Mouse (Mus musculus): Measurements from ENCODE around the gene 1700029J07Rik. TPM values are rescaled to one million over a fixed set of nuclear protein-coding genes. Genes with fewer than 3 reads are reported as not detected.

The 1700029J07Rik gene
- polyA plus RNA-seq (2015; fragmentation: Nextera tagmentation; extraction: Ambion mirVana): 3.3 and 3.4 TPM in 2 replicates

DNA sequence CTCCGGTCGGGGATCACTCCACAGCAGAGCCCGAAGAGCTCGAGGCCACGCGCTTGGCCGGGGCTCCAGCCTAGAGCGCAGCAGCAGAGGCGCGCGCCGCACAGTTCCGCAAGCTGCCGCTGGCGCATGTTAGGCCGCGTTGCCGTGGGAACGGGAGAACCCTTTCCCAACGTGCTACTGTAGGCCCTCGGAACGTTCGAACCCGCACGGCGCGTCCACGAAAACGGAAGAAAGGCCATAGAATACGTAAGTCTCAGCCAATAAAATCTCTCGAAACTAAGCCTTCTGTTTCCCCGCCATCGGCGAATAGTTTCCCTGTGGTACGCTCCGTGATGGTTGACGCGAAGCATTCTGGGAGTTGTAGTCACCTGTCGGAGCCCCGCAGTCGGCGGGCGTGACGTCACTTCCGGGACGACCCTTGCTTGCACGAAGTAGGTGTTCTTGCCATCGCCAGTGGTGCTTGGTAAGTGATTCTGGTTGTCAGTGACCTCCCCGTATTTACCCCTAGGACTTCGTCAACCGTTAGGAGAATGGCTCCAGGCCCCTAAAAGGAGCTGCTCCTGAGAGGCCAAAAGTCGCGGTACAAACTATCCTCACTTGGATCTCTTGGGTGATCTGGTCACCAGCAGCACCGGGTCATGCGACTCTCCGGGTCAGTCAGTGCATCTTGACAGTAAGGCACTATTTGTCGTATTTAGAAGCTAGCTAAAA is at the start of gene 1700029J07Rik, which contains the start of gene Ufsp2:
Gene 1700029J07Rik, minus strand, starts transcription at position 127 of the 711 bp plus-strand sequence.
Gene Ufsp2, plus strand, starts transcription at position 403 of the 711 bp plus-strand sequence.
- 0 out of 2 replicates have a peak, but pooled peaks cover 3% of the 10 kb centered on the region for H3K4me1 ChIP-seq (replicated peaks; ENCODE audit: insufficient read depth, low read length)
- H3K4me2 ChIP-seq (ENCODE audit: low read length): peak within 1 kb of the TSS; percentile 83
- peak within 1 kb of the TSS; percentile 79 for H3K27ac ChIP-seq
- peak within 1 kb of the TSS; percentile 66 for H3K4me3 ChIP-seq (replicated peaks; ENCODE audit: low read depth, low read length)
- TF ChIP-seq CTCF (IDR thresholded peaks at IDR 0.05; ENCODE audit: low read depth): peak; percentile 34; the same call in 1 of the 2 replicates
- H3K9ac ChIP-seq (ENCODE audit: low read depth, low read length): peak within 1 kb of the TSS; percentile 47
- no peaks in the 10 kb centered on the region for H3K9me3 ChIP-seq (replicated peaks; ENCODE audit: low read length)
- no peaks in the 10 kb centered on the region for H3K27me3 ChIP-seq (ENCODE audit: insufficient read depth, low read length)
- DNase-seq (ENCODE audit: low spot score) (peak; percentile 99), ATAC-seq (replicated peaks; ENCODE audit: low FRiP score, low read depth) (peak; percentile 99)
- 0 out of 2 replicates have a peak, but pooled peaks cover 4% of the 10 kb centered on the region for H3K36me3 ChIP-seq (ENCODE audit: insufficient read depth, low read length)
- under 1% methylated on average over 57 of the region's 57 CpGs for WGBS

- no peak overlapping the region for H3K9ac ChIP-seq (ENCODE audit: low read depth, low read length)
- no peak overlapping the region for H3K4me3 ChIP-seq (replicated peaks; ENCODE audit: low read depth, low read length)
- no peaks in the 10 kb centered on the region for H3K9me3 ChIP-seq (replicated peaks; ENCODE audit: low read length)
- H3K27ac ChIP-seq: no peak overlapping the region
- no peaks in the 10 kb centered on the region for H3K36me3 ChIP-seq (ENCODE audit: insufficient read depth, low read length)
- 46% methylated on average over 4 of the region's 4 CpGs for WGBS
- H3K27me3 ChIP-seq (ENCODE audit: insufficient read depth, low read length): no peaks in the 10 kb centered on the region
- H3K4me1 ChIP-seq (replicated peaks; ENCODE audit: insufficient read depth, low read length): no peaks in the 10 kb centered on the region
- ATAC-seq (replicated peaks; ENCODE audit: low FRiP score, low read depth) (no peak), DNase-seq (ENCODE audit: low spot score) (peak; percentile 44)
- TF ChIP-seq CTCF (IDR thresholded peaks at IDR 0.05; ENCODE audit: low read depth): no peak
- H3K4me2 ChIP-seq (ENCODE audit: low read length): no peak overlapping the region
Observed at GRCm38 (mm10) chr8:46024392-46024791, 49.3 kb upstream of the 1700029J07Rik start.

DNA sequence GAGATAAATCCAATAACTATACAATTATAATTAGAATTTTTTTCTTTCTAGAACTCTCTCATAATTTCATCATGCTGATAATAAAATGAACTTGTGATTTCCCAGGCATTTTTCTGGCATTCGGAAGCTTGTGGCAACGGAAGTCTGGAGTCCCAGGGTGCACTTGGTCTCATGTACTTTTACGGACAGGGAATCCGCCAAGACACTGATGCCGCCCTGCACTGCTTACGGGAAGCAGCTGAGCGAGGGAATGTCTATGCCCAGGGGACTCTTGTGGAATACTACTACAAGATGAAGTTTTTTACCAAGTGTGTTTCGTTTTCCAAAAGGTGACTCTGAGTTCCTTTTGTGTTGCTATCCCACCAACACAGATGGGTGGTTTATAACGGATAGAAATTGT is 47.7 kb upstream of the 1700029J07Rik start:
- Histone ChIP-seq H3K27ac (no peak overlapping the region), H3K4me2 (ENCODE audit: low read length) (no peak overlapping the region), H3K4me1 (replicated peaks; ENCODE audit: insufficient read depth, low read length) (no peaks in the 10 kb centered on the region), H3K9ac (ENCODE audit: low read depth, low read length) (no peak overlapping the region), H3K4me3 (replicated peaks; ENCODE audit: low read depth, low read length) (no peak overlapping the region), H3K9me3 (replicated peaks; ENCODE audit: low read length) (no peaks in the 10 kb centered on the region), H3K36me3 (ENCODE audit: insufficient read depth, low read length) (no peaks in the 10 kb centered on the region), H3K27me3 (ENCODE audit: insufficient read depth, low read length) (no peaks in the 10 kb centered on the region)
- ATAC-seq (replicated peaks; ENCODE audit: low FRiP score, low read depth) (no peak), DNase-seq (ENCODE audit: low spot score) (no peak)
- TF ChIP-seq CTCF (IDR thresholded peaks at IDR 0.05; ENCODE audit: low read depth): no peak
- WGBS: 93% methylated on average over 9 of the region's 9 CpGs

GRCm38 (mm10) chr8:46022203-46022602 is 47.2 kb upstream of the 1700029J07Rik start:
- no peak overlapping the region for H3K9ac ChIP-seq (ENCODE audit: low read depth, low read length)
- H3K9me3 ChIP-seq (replicated peaks; ENCODE audit: low read length): no peaks in the 10 kb centered on the region
- H3K27me3 ChIP-seq (ENCODE audit: insufficient read depth, low read length): no peaks in the 10 kb centered on the region
- no peak overlapping the region for H3K4me3 ChIP-seq (replicated peaks; ENCODE audit: low read depth, low read length)
- WGBS: 86% methylated on average over 9 of the region's 9 CpGs
- H3K4me2 ChIP-seq (ENCODE audit: low read length): no peak overlapping the region
- no peak for TF ChIP-seq CTCF (IDR thresholded peaks at IDR 0.05; ENCODE audit: low read depth)
- no peak overlapping the region for H3K27ac ChIP-seq
- DNase-seq (ENCODE audit: low spot score): no peak
- ATAC-seq (replicated peaks; ENCODE audit: low FRiP score, low read depth): no peak
- no peaks in the 10 kb centered on the region for H3K36me3 ChIP-seq (ENCODE audit: insufficient read depth, low read length)
- no peaks in the 10 kb centered on the region for H3K4me1 ChIP-seq (replicated peaks; ENCODE audit: insufficient read depth, low read length)

DNA sequence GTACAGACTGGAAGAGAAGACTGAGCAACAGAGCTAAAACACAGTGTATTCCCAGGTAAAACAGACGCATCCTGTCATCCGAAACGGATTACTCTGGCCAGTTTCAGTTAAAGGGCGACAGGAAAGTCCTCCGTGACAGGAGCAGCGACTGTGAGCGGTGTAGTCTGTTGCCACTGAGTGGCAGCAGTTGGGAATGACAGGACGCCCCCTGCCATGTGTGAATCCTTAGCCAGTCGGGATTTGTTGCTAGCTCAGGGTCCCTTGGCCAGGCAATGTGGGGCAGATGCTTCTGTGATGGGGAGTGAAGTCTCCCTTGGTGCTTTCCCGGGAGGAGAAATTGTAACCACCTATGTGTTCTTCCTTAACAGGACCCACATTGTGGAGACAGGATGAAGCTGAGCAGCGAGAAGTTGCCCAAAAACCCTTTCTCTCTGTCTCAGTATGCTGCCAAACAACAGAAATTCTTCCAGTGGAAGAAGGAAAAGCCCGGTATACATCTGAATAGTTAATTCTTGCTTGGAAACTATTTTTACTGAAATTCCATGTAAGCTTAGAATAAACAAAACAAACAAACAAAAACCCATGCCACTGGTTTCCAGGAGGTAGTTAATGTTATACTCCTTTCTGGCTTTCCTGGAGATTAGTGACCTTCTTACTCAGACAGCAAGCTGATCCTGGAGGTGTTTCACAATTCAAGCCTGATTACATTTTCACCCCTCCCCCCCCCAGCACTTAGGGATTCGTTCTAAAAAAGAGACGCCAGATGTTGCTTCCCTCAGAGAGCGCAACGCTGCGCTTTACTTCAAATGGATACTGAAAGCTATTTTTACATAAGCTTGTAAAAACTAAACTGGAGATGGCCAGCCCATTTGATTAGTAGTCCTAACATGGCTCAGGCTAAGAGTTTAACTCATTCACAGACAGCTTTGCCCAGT is 36.0 kb upstream of the 1700029J07Rik start:
- peak overlapping the region; percentile 41 for H3K4me2 ChIP-seq (ENCODE audit: low read length)
- peak; percentile 55 for TF ChIP-seq CTCF (IDR thresholded peaks at IDR 0.05; ENCODE audit: low read depth)
- H3K27me3 ChIP-seq (ENCODE audit: insufficient read depth, low read length): no peaks in the 10 kb centered on the region
- H3K4me3 ChIP-seq (replicated peaks; ENCODE audit: low read depth, low read length): 0 out of 2 replicates have a peak overlapping the region, but pooled peaks have one; percentile 2
- peak overlapping the region; percentile 54; the same call in 1 of the 2 replicates for H3K27ac ChIP-seq
- DNase-seq (ENCODE audit: low spot score) (peak; percentile 63), ATAC-seq (replicated peaks; ENCODE audit: low FRiP score, low read depth) (peak; percentile 74)
- H3K36me3 ChIP-seq (ENCODE audit: insufficient read depth, low read length): no peaks in the 10 kb centered on the region
- 17% methylated on average over 17 of the region's 17 CpGs for WGBS
- no peaks in the 10 kb centered on the region for H3K4me1 ChIP-seq (replicated peaks; ENCODE audit: insufficient read depth, low read length)
- no peaks in the 10 kb centered on the region for H3K9me3 ChIP-seq (replicated peaks; ENCODE audit: low read length)
- H3K9ac ChIP-seq (ENCODE audit: low read depth, low read length): no peak overlapping the region

GRCm38 (mm10) chr8:46010306-46010705 is 35.3 kb upstream of the 1700029J07Rik start:
- peak; percentile 50 for DNase-seq (ENCODE audit: low spot score)
- peak overlapping the region; percentile 54; the same call in 1 of the 2 replicates for H3K27ac ChIP-seq
- H3K9ac ChIP-seq (ENCODE audit: low read depth, low read length): no peak overlapping the region
- 59% methylated on average over 2 of the region's 2 CpGs for whole genome bisulfite sequencing
- no peaks in the 10 kb centered on the region for H3K9me3 ChIP-seq (replicated peaks; ENCODE audit: low read length)
- no peak overlapping the region for H3K4me3 ChIP-seq (replicated peaks; ENCODE audit: low read depth, low read length)
- peak; percentile 68 for ATAC-seq (replicated peaks; ENCODE audit: low FRiP score, low read depth)
- H3K27me3 ChIP-seq (ENCODE audit: insufficient read depth, low read length): no peaks in the 10 kb centered on the region
- H3K36me3 ChIP-seq (ENCODE audit: insufficient read depth, low read length): no peaks in the 10 kb centered on the region
- H3K4me1 ChIP-seq (replicated peaks; ENCODE audit: insufficient read depth, low read length): no peaks in the 10 kb centered on the region
- TF ChIP-seq CTCF (IDR thresholded peaks at IDR 0.05; ENCODE audit: low read depth): no peak
- peak overlapping the region; percentile 41 for H3K4me2 ChIP-seq (ENCODE audit: low read length)

Measured in kidney, postnatal 0 days (tissue).